Mouse (Mus musculus): ENCODE measurements around the gene Isoc2a.

The Isoc2a gene

GRCm38 (mm10) chr7:4943223-4943815 is 66.4 kb downstream of the Isoc2a start:
- peak; percentile 89 for DNase-seq
